Mouse (Mus musculus) brain, embryonic 14.5 days (tissue): ENCODE data around the gene Amdhd2.

Experiments
- CTCF ChIP-seq: fragments of 200-500 bp; IDR thresholded peaks from 2 replicates; pipeline ENCODE4 v1.5.1; 2012; ENCODE audit warnings: inconsistent platforms, mild to moderate bottlenecking, moderate library complexity, borderline replicate concordance; ENCODE audit not compliant: insufficient read depth, insufficient read length; ENCODE audit errors: extremely low read depth
- POLR2A ChIP-seq: fragments of 200-500 bp; IDR thresholded peaks from 2 replicates; pipeline ENCODE4 v1.6.1; 2012; ENCODE audit warnings: mild to moderate bottlenecking, inconsistent platforms, borderline replicate concordance; ENCODE audit not compliant: poor library complexity, insufficient read depth, insufficient read length, severe bottlenecking; ENCODE audit errors: extremely low read depth

GRCm38 (mm10) chr17:24209916-24210240, 46.3 kb upstream of the Amdhd2 start:
- TF ChIP-seq POLR2A (no peak), CTCF (no peak)
